Mouse (Mus musculus): ENCODE data around the gene Gmpr2. TPM values are rescaled to one million over a fixed set of nuclear protein-coding genes. Genes with fewer than 3 reads are reported as not detected.

Gmpr2 gene
- polyA plus RNA-seq, 1 experiment from 2014 or later: 63.4 TPM

- Histone ChIP-seq H3K36me3 (ENCODE audit: control insufficient read depth, insufficient read depth, low read length) (peaks cover 5% of the 10 kb centered on the region), H3K27ac (ENCODE audit: low read length) (no peak overlapping the region), H3K27me3 (ENCODE audit: control insufficient read depth, insufficient read depth, low read length) (no peaks in the 10 kb centered on the region), H3K4me1 (ENCODE audit: control insufficient read depth, insufficient read depth, low read length) (peaks cover 7% of the 10 kb centered on the region; the same call in 1 of the 2 replicates), H3K9me3 (replicated peaks; ENCODE audit: control insufficient read depth, low read length) (no peaks in the 10 kb centered on the region), H3K9ac (ENCODE audit: low read length) (peak overlapping the region; percentile 87), H3K4me3 (replicated peaks; ENCODE audit: low read length) (peak overlapping the region; percentile 72), H3K4me2 (ENCODE audit: low read depth, low read length) (no peak overlapping the region; the same call in 1 of the 2 replicates)
- no peak for ATAC-seq (ENCODE audit: insufficient read depth, low FRiP score)
- WGBS: 45% methylated on average over 2 of the region's 2 CpGs
Measured at GRCm38 (mm10) chr14:55660636-55661035, 11.1 kb upstream of the Gmpr2 start.

GRCm38 (mm10) chr14:55671486-55671832 is 282 bp upstream of the Gmpr2 start:
- Histone ChIP-seq H3K4me2 (ENCODE audit: low read depth, low read length) (peak overlapping the region; percentile 81), H3K9me3 (replicated peaks; ENCODE audit: control insufficient read depth, low read length) (no peaks in the 10 kb centered on the region), H3K36me3 (ENCODE audit: control insufficient read depth, insufficient read depth, low read length) (0 out of 2 replicates have a peak, but pooled peaks cover 6% of the 10 kb centered on the region), H3K27me3 (ENCODE audit: control insufficient read depth, insufficient read depth, low read length) (no peaks in the 10 kb centered on the region), H3K9ac (ENCODE audit: low read length) (peak overlapping the region; percentile 88), H3K4me1 (ENCODE audit: control insufficient read depth, insufficient read depth, low read length) (peaks cover 12% of the 10 kb centered on the region; the same call in 1 of the 2 replicates), H3K27ac (ENCODE audit: low read length) (peak overlapping the region; percentile 88), H3K4me3 (replicated peaks; ENCODE audit: low read length) (peak overlapping the region; percentile 86)
- ATAC-seq (ENCODE audit: insufficient read depth, low FRiP score): peak; percentile 27; the same call in 1 of the 2 replicates
- 0% methylated on average over 12 of the region's 12 CpGs for WGBS

GRCm38 (mm10) chr14:55672741-55673060 is 960 bp downstream of the Gmpr2 start:
- Histone ChIP-seq H3K9ac (ENCODE audit: low read length) (peak overlapping the region; percentile 88), H3K4me2 (ENCODE audit: low read depth, low read length) (peak overlapping the region; percentile 66), H3K4me3 (replicated peaks; ENCODE audit: low read length) (peak overlapping the region; percentile 86), H3K36me3 (ENCODE audit: control insufficient read depth, insufficient read depth, low read length) (0 out of 2 replicates have a peak, but pooled peaks cover 12% of the 10 kb centered on the region), H3K9me3 (replicated peaks; ENCODE audit: control insufficient read depth, low read length) (no peaks in the 10 kb centered on the region), H3K27me3 (ENCODE audit: control insufficient read depth, insufficient read depth, low read length) (no peaks in the 10 kb centered on the region), H3K4me1 (ENCODE audit: control insufficient read depth, insufficient read depth, low read length) (peaks cover 12% of the 10 kb centered on the region; the same call in 1 of the 2 replicates), H3K27ac (ENCODE audit: low read length) (peak overlapping the region; percentile 55)
- no peak for ATAC-seq (ENCODE audit: insufficient read depth, low FRiP score)
- WGBS: 73% methylated on average over 7 of the region's 7 CpGs

- no peak overlapping the region for H3K27ac ChIP-seq (ENCODE audit: low read length)
- H3K27me3 ChIP-seq (ENCODE audit: control insufficient read depth, insufficient read depth, low read length): no peaks in the 10 kb centered on the region
- ATAC-seq (ENCODE audit: insufficient read depth, low FRiP score): no peak
- no peak overlapping the region for H3K4me3 ChIP-seq (replicated peaks; ENCODE audit: low read length)
- no peak overlapping the region for H3K9ac ChIP-seq (ENCODE audit: low read length)
- no peak overlapping the region for H3K4me2 ChIP-seq (ENCODE audit: low read depth, low read length)
- 79% methylated on average over 4 of the region's 4 CpGs for WGBS
- H3K4me1 ChIP-seq (ENCODE audit: control insufficient read depth, insufficient read depth, low read length): peaks cover 8% of the 10 kb centered on the region
- no peaks in the 10 kb centered on the region for H3K9me3 ChIP-seq (replicated peaks; ENCODE audit: control insufficient read depth, low read length)
- peaks cover 21% of the 10 kb centered on the region for H3K36me3 ChIP-seq (ENCODE audit: control insufficient read depth, insufficient read depth, low read length)
Measured at GRCm38 (mm10) chr14:55677615-55678014, 5.9 kb downstream of the Gmpr2 start.

- peak within 1 kb of the TSS; percentile 80 for H3K4me3 ChIP-seq (replicated peaks; ENCODE audit: low read length)
- H3K4me2 ChIP-seq (ENCODE audit: low read depth, low read length): peak within 1 kb of the TSS; percentile 76
- WGBS: under 1% methylated on average over 66 of the region's 66 CpGs
- H3K27ac ChIP-seq (ENCODE audit: low read length): peak within 1 kb of the TSS; percentile 89
- peak; percentile 98 for ATAC-seq (ENCODE audit: insufficient read depth, low FRiP score)
- peak within 1 kb of the TSS; percentile 83 for H3K9ac ChIP-seq (ENCODE audit: low read length)
- no peaks in the 10 kb centered on the region for H3K27me3 ChIP-seq (ENCODE audit: control insufficient read depth, insufficient read depth, low read length)
- H3K9me3 ChIP-seq (replicated peaks; ENCODE audit: control insufficient read depth, low read length): no peaks in the 10 kb centered on the region
- H3K36me3 ChIP-seq (ENCODE audit: control insufficient read depth, insufficient read depth, low read length): peaks cover 16% of the 10 kb centered on the region
- H3K4me1 ChIP-seq (ENCODE audit: control insufficient read depth, insufficient read depth, low read length): peaks cover 8% of the 10 kb centered on the region
Measured at GRCm38 (mm10) chr14:55681160-55682117, 9.7 kb downstream of the Gmpr2 start, which contains the start of gene Tinf2. Tinf2 (minus strand) TSS chr14:55681820.

GRCm38 (mm10) chr14:55682118-55682493 is 10.4 kb downstream of the Gmpr2 start:
- H3K4me1 ChIP-seq (ENCODE audit: control insufficient read depth, insufficient read depth, low read length): peaks cover 8% of the 10 kb centered on the region
- ATAC-seq (ENCODE audit: insufficient read depth, low FRiP score): no peak
- WGBS: 10% methylated on average over 3 of the region's 3 CpGs
- H3K27ac ChIP-seq (ENCODE audit: low read length): peak overlapping the region; percentile 89; the same call in 1 of the 2 replicates
- H3K4me3 ChIP-seq (replicated peaks; ENCODE audit: low read length): peak overlapping the region; percentile 80
- H3K36me3 ChIP-seq (ENCODE audit: control insufficient read depth, insufficient read depth, low read length): peaks cover 10% of the 10 kb centered on the region
- H3K9ac ChIP-seq (ENCODE audit: low read length): peak overlapping the region; percentile 83
- no peaks in the 10 kb centered on the region for H3K9me3 ChIP-seq (replicated peaks; ENCODE audit: control insufficient read depth, low read length)
- H3K4me2 ChIP-seq (ENCODE audit: low read depth, low read length): peak overlapping the region; percentile 76
- H3K27me3 ChIP-seq (ENCODE audit: control insufficient read depth, insufficient read depth, low read length): no peaks in the 10 kb centered on the region

GRCm38 (mm10) chr14:55689433-55689832 is 17.7 kb downstream of the Gmpr2 start:
- ATAC-seq (ENCODE audit: insufficient read depth, low FRiP score): no peak
- H3K9ac ChIP-seq (ENCODE audit: low read length): no peak overlapping the region
- no peaks in the 10 kb centered on the region for H3K4me1 ChIP-seq (ENCODE audit: control insufficient read depth, insufficient read depth, low read length)
- 61% methylated on average over 10 of the region's 10 CpGs for WGBS
- H3K27ac ChIP-seq (ENCODE audit: low read length): no peak overlapping the region
- no peaks in the 10 kb centered on the region for H3K9me3 ChIP-seq (replicated peaks; ENCODE audit: control insufficient read depth, low read length)
- no peaks in the 10 kb centered on the region for H3K36me3 ChIP-seq (ENCODE audit: control insufficient read depth, insufficient read depth, low read length)
- H3K4me2 ChIP-seq (ENCODE audit: low read depth, low read length): no peak overlapping the region
- no peak overlapping the region for H3K4me3 ChIP-seq (replicated peaks; ENCODE audit: low read length)
- H3K27me3 ChIP-seq (ENCODE audit: control insufficient read depth, insufficient read depth, low read length): no peaks in the 10 kb centered on the region

- Histone ChIP-seq H3K9ac (ENCODE audit: low read length) (no peak overlapping the region), H3K27ac (ENCODE audit: low read length) (no peak overlapping the region), H3K4me1 (ENCODE audit: control insufficient read depth, insufficient read depth, low read length) (no peaks in the 10 kb centered on the region), H3K36me3 (ENCODE audit: control insufficient read depth, insufficient read depth, low read length) (no peaks in the 10 kb centered on the region), H3K4me2 (ENCODE audit: low read depth, low read length) (no peak overlapping the region), H3K27me3 (ENCODE audit: control insufficient read depth, insufficient read depth, low read length) (no peaks in the 10 kb centered on the region), H3K4me3 (replicated peaks; ENCODE audit: low read length) (no peak overlapping the region), H3K9me3 (replicated peaks; ENCODE audit: control insufficient read depth, low read length) (no peaks in the 10 kb centered on the region)
- no peak for ATAC-seq (ENCODE audit: insufficient read depth, low FRiP score)
- WGBS: 79% methylated on average over 4 of the region's 4 CpGs
Measured at GRCm38 (mm10) chr14:55697226-55697625, 25.5 kb downstream of the Gmpr2 start.

GRCm38 (mm10) chr14:55701131-55701530 is 29.4 kb downstream of the Gmpr2 start:
- Histone ChIP-seq H3K9ac (ENCODE audit: low read length) (peak overlapping the region; percentile 14; the same call in 1 of the 2 replicates), H3K9me3 (replicated peaks; ENCODE audit: control insufficient read depth, low read length) (no peaks in the 10 kb centered on the region), H3K36me3 (ENCODE audit: control insufficient read depth, insufficient read depth, low read length) (no peaks in the 10 kb centered on the region), H3K4me1 (ENCODE audit: control insufficient read depth, insufficient read depth, low read length) (no peaks in the 10 kb centered on the region), H3K4me2 (ENCODE audit: low read depth, low read length) (no peak overlapping the region), H3K27ac (ENCODE audit: low read length) (no peak overlapping the region), H3K27me3 (ENCODE audit: control insufficient read depth, insufficient read depth, low read length) (no peaks in the 10 kb centered on the region), H3K4me3 (replicated peaks; ENCODE audit: low read length) (no peak overlapping the region)
- peak; percentile 31; the same call in 1 of the 2 replicates for ATAC-seq (ENCODE audit: insufficient read depth, low FRiP score)
- WGBS: 57% methylated on average over 9 of the region's 9 CpGs
